In genomic region chr1:107402082-107402481, GRCm38 (mm10) we compare ENCODE assay signal across 29 mouse cellular contexts. TPM values are rescaled to one million over a fixed set of nuclear protein-coding genes. Genes with fewer than 3 reads are reported as not detected.
DNase-seq lines count a peak whose midpoint lies in the region; ATAC-seq and TF ChIP-seq lines count a peak whose summit lies in the region.
"Had no signal": no experiment of that assay in that cellular context is flagged by ENCODE, and none has a peak within 500 bp of the region (broad histone marks: within the 10 kb centered on the region; RNA-seq: fewer than 3 reads in every experiment).

No protein-coding gene starts in this region.

- dilution Hi-C loops in CH12.LX (cut with MboI; ENCODE audit: extremely low pct_ligation_motif_present, extremely low pct_unique_long_range_greater_than_20kb, low sequenced_read_pairs) = no loop called here

- H3K27me3 ChIP-seq in CH12.LX (replicated peaks) = no peaks in the 10 kb centered on the region
- H3K27me3 ChIP-seq in intestine, embryonic 15.5 days (replicated peaks) = no peaks in the 10 kb centered on the region
- H3K27me3 ChIP-seq: embryonic facial prominence, embryonic 13.5 days; embryonic facial prominence, embryonic 15.5 days; forebrain, embryonic 12.5 days had no signal

- H3K79me2 ChIP-seq in CH12.LX (replicated peaks; ENCODE audit: control insufficient read depth, extremely low read depth, insufficient read depth, poor library complexity, severe bottlenecking) = no peaks in the 10 kb centered on the region

- no peak for TF ChIP-seq EP300 in CH12.LX (IDR thresholded peaks at IDR 0.05; ENCODE audit: low read length)

- in situ Hi-C loops in CH12.LX (cut with MboI; ENCODE audit: low pct_ligation_motif_present, low pct_unique_long_range_greater_than_20kb, low sequenced_read_pairs) = no loop called here

- TF ChIP-seq CTCF in CH12.LX (conservative IDR thresholded peaks at IDR 0.05 in 1 of 2, IDR thresholded peaks at IDR 0.05 in 1 of 2; ENCODE audit: low read depth in 2 of 2, low read length in 2 of 2) = no peak

- DNase-seq in 3T3-L1 (ENCODE audit: low read depth, low spot score) (peak; percentile 8), CH12.LX (ENCODE audit: extremely low read depth) (no peak)
- no peak for DNase-seq in adrenal gland, adult 18-20 months (ENCODE audit: low spot score in 2 of 2)
- no peak for DNase-seq in layer of hippocampus, postnatal 14 days (ENCODE audit: low spot score in 2 of 2)
- no peak for DNase-seq in spleen, adult 18-20 months
- DNase-seq: adrenal gland, adult 8-10 months; adrenal gland, postnatal 14 days; adrenal gland, postnatal 36 days; B cell, adult 2 months; cerebellum, adult 11-12 months; cerebellum, adult 2 months; cerebellum, adult 9-10 months; cerebellum, postnatal 10 days; cerebellum, postnatal 25 days; embryo, embryonic 11 days had no signal

- no peak for TF ChIP-seq POLR2A in CH12.LX (IDR thresholded peaks at IDR 0.05; ENCODE audit: low read depth, low read length)

- 0 out of 4 replicates have a peak, but pooled peaks cover 0 to 2% of the 10 kb centered on the region in 2 experiments for H3K4me1 ChIP-seq in CH12.LX (ENCODE audit: control insufficient read depth in 1 of 2, insufficient read depth in 2 of 2)
- no peaks in the 10 kb centered on the region for H3K4me1 ChIP-seq in intestine, embryonic 15.5 days (replicated peaks)
- H3K4me1 ChIP-seq: embryonic facial prominence, embryonic 13.5 days; embryonic facial prominence, embryonic 15.5 days; forebrain, embryonic 10.5 days; forebrain, embryonic 12.5 days had no signal

- H3K27ac ChIP-seq in CH12.LX (ENCODE audit: insufficient read depth, low read depth) = no peak overlapping the region
- H3K27ac ChIP-seq in intestine, embryonic 15.5 days = no peak overlapping the region
- H3K27ac ChIP-seq: embryonic facial prominence, embryonic 13.5 days; embryonic facial prominence, embryonic 15.5 days; forebrain, embryonic 10.5 days; forebrain, embryonic 12.5 days had no signal

- H3K4me2 ChIP-seq in CH12.LX (ENCODE audit: insufficient read depth, low read depth, poor library complexity, severe bottlenecking) = peak overlapping the region; percentile 1; the same call in 1 of the 2 replicates
- no peak overlapping the region for H3K4me2 ChIP-seq in intestine, embryonic 15.5 days (replicated peaks)
- H3K4me2 ChIP-seq: embryonic facial prominence, embryonic 13.5 days; embryonic facial prominence, embryonic 15.5 days; forebrain, embryonic 12.5 days had no signal

- ATAC-seq in granulocyte monocyte progenitor cell, adult 5-6 weeks (replicated peaks; ENCODE audit: poor library complexity, severe bottlenecking) = peak; percentile 98
- peak; percentile 76 for ATAC-seq in megakaryocyte progenitor cell, adult 5-6 weeks (replicated peaks; ENCODE audit: poor library complexity)
- no peak for ATAC-seq in intestine, embryonic 15.5 days
- ATAC-seq: CD4-positive, CD25-positive, alpha-beta regulatory T cell, adult 4 months; forebrain, embryonic 14.5 days; forebrain, embryonic 16.5 days had no signal

- no peaks in the 10 kb centered on the region for H3K9me3 ChIP-seq in CH12.LX (replicated peaks; ENCODE audit: low read length)
- no peaks in the 10 kb centered on the region for H3K9me3 ChIP-seq in intestine, embryonic 15.5 days
- H3K9me3 ChIP-seq: embryonic facial prominence, embryonic 13.5 days; embryonic facial prominence, embryonic 15.5 days; forebrain, embryonic 10.5 days; forebrain, embryonic 12.5 days had no signal

- H3K36me3 ChIP-seq in CH12.LX (replicated peaks in 1 of 2; ENCODE audit: control insufficient read depth in 1 of 2, insufficient read depth in 1 of 2, low read length in 1 of 2) = no peaks in the 10 kb centered on the region
- no peaks in the 10 kb centered on the region for H3K36me3 ChIP-seq in intestine, embryonic 15.5 days
- H3K36me3 ChIP-seq: embryonic facial prominence, embryonic 13.5 days; embryonic facial prominence, embryonic 15.5 days; forebrain, embryonic 10.5 days; forebrain, embryonic 12.5 days had no signal

- no peak for TF ChIP-seq RAD21 in CH12.LX (IDR thresholded peaks at IDR 0.05; ENCODE audit: low read depth, low read length)

- WGBS in intestine, embryonic 15.5 days = 87% methylated on average over 4 of the region's 4 CpGs

- H3K9ac ChIP-seq in CH12.LX (ENCODE audit: insufficient read depth, low read depth) = no peak overlapping the region
- no peak overlapping the region for H3K9ac ChIP-seq in intestine, embryonic 15.5 days
- H3K9ac ChIP-seq: embryonic facial prominence, embryonic 13.5 days; embryonic facial prominence, embryonic 15.5 days; forebrain, embryonic 12.5 days had no signal

- no peak overlapping the region for H3K4me3 ChIP-seq in CH12.LX (replicated peaks in 1 of 3; ENCODE audit: low read depth in 2 of 3, low read length in 2 of 3, poor library complexity in 1 of 3)
- no peak overlapping the region for H3K4me3 ChIP-seq in intestine, embryonic 15.5 days (replicated peaks)
- H3K4me3 ChIP-seq: embryonic facial prominence, embryonic 13.5 days; embryonic facial prominence, embryonic 15.5 days; erythroblast, embryonic 14.5 days; forebrain, embryonic 10.5 days; forebrain, embryonic 12.5 days had no signal

TF ChIP-seq in CH12.LX, 34 proteins besides CTCF, POLR2A, EP300 and RAD21:
- TF ChIP-seq JUND (conservative IDR thresholded peaks at IDR 0.05; ENCODE audit: low read depth, low read length) = no peak
- TF ChIP-seq RCOR1 (conservative IDR thresholded peaks at IDR 0.05; ENCODE audit: low read depth, low read length) = no peak
- TF ChIP-seq POLR2AphosphoS2 (IDR thresholded peaks at IDR 0.05; ENCODE audit: low read depth, low read length) = no peak
- no peak for TF ChIP-seq NELFE (IDR thresholded peaks at IDR 0.05; ENCODE audit: low read depth, low read length)
- no peak for TF ChIP-seq USF2 (conservative IDR thresholded peaks at IDR 0.05; ENCODE audit: low read depth, low read length)
- no peak for TF ChIP-seq BHLHE40 (IDR thresholded peaks at IDR 0.05; ENCODE audit: low read depth, low read length)
- no peak for TF ChIP-seq SIN3A (IDR thresholded peaks at IDR 0.05; ENCODE audit: low read length)
- TF ChIP-seq USF1 (IDR thresholded peaks at IDR 0.05; ENCODE audit: low read depth, low read length) = no peak
- TF ChIP-seq NRF1 (IDR thresholded peaks at IDR 0.05; ENCODE audit: low read depth, low read length) = no peak

RNA-seq across cellular contexts. Expression of gene Serpinb7, which starts 2.6 kb away (rescaled TPM):
- total RNA-seq in CH12.LX (2012; rRNA removed) (0.17 and 0.21 TPM in 2 replicates), CH12.LX (2014; rRNA removed) (0.16 TPM in 1 of 2 replicates, not detected in the other)
- polyA plus RNA-seq in CH12.LX (2012; ENCODE audit: insufficient read length, low read depth) = 0.20 TPM in 1 of 2 replicates, not detected in the other
- total RNA-seq in granulocyte monocyte progenitor cell, adult 5-6 weeks (2014; fragmentation: Nextera tagmentation) = not detected in 2 replicates
- total RNA-seq in granulocyte monocyte progenitor cell, adult 5-6 weeks (2017) = not detected in 2 replicates
- not detected in 2 replicates for total RNA-seq in megakaryocyte progenitor cell, adult 5-6 weeks (2015)
- total RNA-seq in megakaryocyte progenitor cell, adult 5-6 weeks (2017) = not detected in 2 replicates
- total RNA-seq in adrenal gland, adult 18-20 months (2021) = not detected
- total RNA-seq in layer of hippocampus, postnatal 14 days (2021) = not detected
- 0.20 and 0.33 TPM in 2 replicates for polyA plus RNA-seq in intestine, embryonic 15.5 days (2015; fragmentation: Nextera tagmentation; extraction: Ambion mirVana)
- total RNA-seq: adrenal gland, adult 8-10 months; adrenal gland, postnatal 14 days; adrenal gland, postnatal 36 days; ES-E14; MEL had no signal
- polyA plus RNA-seq: CD4-positive, CD25-positive, alpha-beta regulatory T cell, adult 4 months; cerebellum, adult 2 months; embryonic facial prominence, embryonic 11.5 days; erythroblast, embryonic 14.5 days; forebrain, embryonic 10.5 days; forebrain, embryonic 12.5 days; forebrain, embryonic 14.5 days; forebrain, embryonic 16.5 days had no signal

RNA-seq across cellular contexts. Expression of gene Serpinb11, which starts 41.1 kb away (rescaled TPM):
- not detected in 2 replicates for total RNA-seq in CH12.LX (2012; rRNA removed)
- total RNA-seq in CH12.LX (2014; rRNA removed) = 0.12 TPM in 1 of 2 replicates, not detected in the other
- polyA plus RNA-seq in CH12.LX (2012; ENCODE audit: insufficient read length, low read depth) = not detected in 2 replicates
- not detected in 2 replicates for total RNA-seq in granulocyte monocyte progenitor cell, adult 5-6 weeks (2014; fragmentation: Nextera tagmentation)
- total RNA-seq in granulocyte monocyte progenitor cell, adult 5-6 weeks (2017) = not detected in 2 replicates
- not detected in 2 replicates for total RNA-seq in megakaryocyte progenitor cell, adult 5-6 weeks (2015)
- not detected in 2 replicates for total RNA-seq in megakaryocyte progenitor cell, adult 5-6 weeks (2017)
- not detected for total RNA-seq in adrenal gland, adult 18-20 months (2021)
- not detected for total RNA-seq in layer of hippocampus, postnatal 14 days (2021)
- polyA plus RNA-seq in intestine, embryonic 15.5 days (2015; fragmentation: Nextera tagmentation; extraction: Ambion mirVana) = not detected in 2 replicates
- total RNA-seq: adrenal gland, adult 8-10 months; adrenal gland, postnatal 14 days; adrenal gland, postnatal 36 days; ES-E14; MEL had no signal
- polyA plus RNA-seq: CD4-positive, CD25-positive, alpha-beta regulatory T cell, adult 4 months; cerebellum, adult 2 months; embryonic facial prominence, embryonic 11.5 days; erythroblast, embryonic 14.5 days; forebrain, embryonic 10.5 days; forebrain, embryonic 12.5 days; forebrain, embryonic 14.5 days; forebrain, embryonic 16.5 days had no signal
